Mouse (Mus musculus) heart, embryonic 12.5 days (tissue): ENCODE results near the gene Unc5b. TPM values are rescaled to one million over a fixed set of nuclear protein-coding genes. Genes with fewer than 3 reads are reported as not detected.

Experiments used
- ATAC-seq: fragments of 200-750 bp; cut with Nextera tagmentation; 2 replicates; pipeline ENCODE4 v1.8.0; 2017; ENCODE audit warnings: moderate TSS enrichment, moderate library complexity; ENCODE audit not compliant: insufficient number of reproducible peaks, low FRiP score
- H3K27ac ChIP-seq: fragments of 300-500 bp; sonication (generic); 2 replicates; pipeline ENCODE4 v1.5.1; 2016; ENCODE audit warnings: mild to moderate bottlenecking, moderate library complexity; ENCODE audit not compliant: poor library complexity, severe bottlenecking
- H3K27me3 ChIP-seq: fragments of 300-500 bp; sonication (generic); replicated peaks from 2 replicates; pipeline ENCODE4 v1.6.1; 2016; ENCODE audit warnings: mild to moderate bottlenecking, moderate library complexity
- H3K36me3 ChIP-seq: fragments of 300-500 bp; sonication (generic); 2 replicates; pipeline ENCODE4 v1.6.1; 2016; ENCODE audit warnings: mild to moderate bottlenecking, moderate library complexity
- H3K4me1 ChIP-seq: fragments of 300-500 bp; sonication (generic); replicated peaks from 2 replicates; pipeline ENCODE4 v1.6.1; 2016; ENCODE audit warnings: mild to moderate bottlenecking
- H3K4me2 ChIP-seq: fragments of 300-500 bp; sonication (generic); 2 replicates; pipeline ENCODE4 v1.6.1; 2016; ENCODE audit warnings: mild to moderate bottlenecking, moderate library complexity
- H3K4me3 ChIP-seq: fragments of 300-500 bp; sonication (generic); 2 replicates; pipeline ENCODE4 v1.5.1; 2016; ENCODE audit warnings: mild to moderate bottlenecking
- H3K9ac ChIP-seq: fragments of 300-500 bp; sonication (generic); 2 replicates; pipeline ENCODE4 v1.6.1; 2016; ENCODE audit warnings: mild to moderate bottlenecking, moderate library complexity
- H3K9me3 ChIP-seq: fragments of 300-500 bp; sonication (generic); replicated peaks from 2 replicates; pipeline ENCODE4 v1.6.1; 2016; ENCODE audit warnings: mild to moderate bottlenecking, moderate library complexity
- WGBS: fragments of 180-500 bp; shearing (Covaris S2); methylation state at CpG from one replicate; pipeline ENCODE4 v1.1.7; 2016; 5-methylcytosine and 5-hydroxymethylcytosine counted together
- polyA plus RNA-seq: library from polyadenylated mRNA; unstranded; fragments of >200 nt; fragmentation: Nextera tagmentation; extraction: Ambion mirVana; gene quantifications from 2 replicates; pipeline ENCODE4 v1.2.1, GENCODE M21; 2016

Unc5b gene
- polyA plus RNA-seq, 1 experiment from 2014 or later, result 18.4 TPM

- H3K9ac ChIP-seq, result peak overlapping the region; percentile 76
Observed at GRCm38 (mm10) chr10:60811792-60812525, 19.4 kb downstream of the Unc5b start.

DNA sequence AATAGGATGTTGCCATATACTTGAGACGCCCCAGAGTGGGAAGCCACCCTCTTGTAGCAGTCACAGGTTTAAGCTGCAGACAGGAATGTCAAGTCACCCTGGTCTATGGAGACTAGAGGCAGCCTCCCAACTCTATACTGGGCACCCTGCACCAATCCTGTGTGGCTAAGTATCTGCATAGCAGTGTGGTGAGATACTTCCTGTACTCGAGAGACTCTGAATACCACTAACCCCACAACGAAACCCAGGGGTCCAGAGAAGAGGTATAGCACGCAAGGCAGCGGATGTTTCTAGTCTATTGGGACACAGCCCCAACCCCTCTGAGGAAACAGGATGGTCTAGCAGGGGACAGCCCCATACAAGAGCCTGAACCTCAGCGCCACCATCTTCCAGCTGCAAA, 22.9 kb downstream of the Unc5b start:
- peaks cover 99% of the 10 kb centered on the region for H3K4me1 ChIP-seq
- peak overlapping the region; percentile 100 for H3K27ac ChIP-seq
- H3K36me3 ChIP-seq, result no peaks in the 10 kb centered on the region
- H3K9me3 ChIP-seq, result no peaks in the 10 kb centered on the region
- no peaks in the 10 kb centered on the region for H3K27me3 ChIP-seq
- ATAC-seq, result no peak
- peak overlapping the region; percentile 59; the same call in 1 of the 2 replicates for H3K9ac ChIP-seq
- H3K4me2 ChIP-seq, result peak overlapping the region; percentile 44; the same call in 1 of the 2 replicates
- WGBS, result 25% methylated on average over 6 of the region's 6 CpGs
- no peak overlapping the region for H3K4me3 ChIP-seq

More at GRCm38 (mm10) chr10:60811792-60812525, 19.4 kb downstream of the Unc5b start:
- Histone ChIP-seq H3K27ac (peak overlapping the region; percentile 100), H3K4me2 (peak overlapping the region; percentile 62), H3K36me3 (no peaks in the 10 kb centered on the region), H3K9me3 (no peaks in the 10 kb centered on the region), H3K27me3 (no peaks in the 10 kb centered on the region), H3K4me3 (peak overlapping the region; percentile 3; the same call in 1 of the 2 replicates), H3K4me1 (peaks cover 99% of the 10 kb centered on the region)
- 4% methylated on average over 15 of the region's 15 CpGs for WGBS
- no peak for ATAC-seq

GRCm38 (mm10) chr10:60807531-60808185, 23.7 kb downstream of the Unc5b start:
- Histone ChIP-seq H3K4me3 (no peak overlapping the region), H3K9ac (peak overlapping the region; percentile 61)
- WGBS, result 38% methylated on average over 22 of the region's 22 CpGs

GRCm38 (mm10) chr10:60806207-60806538, 25.2 kb downstream of the Unc5b start:
- peak overlapping the region; percentile 100 for H3K27ac ChIP-seq
- H3K4me2 ChIP-seq, result peak overlapping the region; percentile 22; the same call in 1 of the 2 replicates
- H3K36me3 ChIP-seq, result no peaks in the 10 kb centered on the region
- H3K9me3 ChIP-seq, result no peaks in the 10 kb centered on the region
- no peak for ATAC-seq
- no peak overlapping the region for H3K4me3 ChIP-seq
- H3K9ac ChIP-seq, result peak overlapping the region; percentile 45
- H3K4me1 ChIP-seq, result peaks cover 99% of the 10 kb centered on the region
- 43% methylated on average over 8 of the region's 8 CpGs for WGBS
- no peaks in the 10 kb centered on the region for H3K27me3 ChIP-seq

More at GRCm38 (mm10) chr10:60807531-60808185, 23.7 kb downstream of the Unc5b start:
- no peaks in the 10 kb centered on the region for H3K27me3 ChIP-seq
- ATAC-seq, result no peak
- peak overlapping the region; percentile 44 for H3K4me2 ChIP-seq
- H3K9me3 ChIP-seq, result no peaks in the 10 kb centered on the region
- H3K27ac ChIP-seq, result peak overlapping the region; percentile 100
- peaks cover 99% of the 10 kb centered on the region for H3K4me1 ChIP-seq
- no peaks in the 10 kb centered on the region for H3K36me3 ChIP-seq

GRCm38 (mm10) chr10:60805436-60806206, 25.8 kb downstream of the Unc5b start:
- 23% methylated on average over 21 of the region's 21 CpGs for WGBS
- H3K27ac ChIP-seq, result peak overlapping the region; percentile 100
- H3K9me3 ChIP-seq, result no peaks in the 10 kb centered on the region
- ATAC-seq, result no peak
- H3K4me3 ChIP-seq, result no peak overlapping the region
- no peaks in the 10 kb centered on the region for H3K27me3 ChIP-seq
- H3K9ac ChIP-seq, result peak overlapping the region; percentile 45
- peak overlapping the region; percentile 22; the same call in 1 of the 2 replicates for H3K4me2 ChIP-seq
- H3K4me1 ChIP-seq, result peaks cover 99% of the 10 kb centered on the region
- H3K36me3 ChIP-seq, result no peaks in the 10 kb centered on the region

DNA sequence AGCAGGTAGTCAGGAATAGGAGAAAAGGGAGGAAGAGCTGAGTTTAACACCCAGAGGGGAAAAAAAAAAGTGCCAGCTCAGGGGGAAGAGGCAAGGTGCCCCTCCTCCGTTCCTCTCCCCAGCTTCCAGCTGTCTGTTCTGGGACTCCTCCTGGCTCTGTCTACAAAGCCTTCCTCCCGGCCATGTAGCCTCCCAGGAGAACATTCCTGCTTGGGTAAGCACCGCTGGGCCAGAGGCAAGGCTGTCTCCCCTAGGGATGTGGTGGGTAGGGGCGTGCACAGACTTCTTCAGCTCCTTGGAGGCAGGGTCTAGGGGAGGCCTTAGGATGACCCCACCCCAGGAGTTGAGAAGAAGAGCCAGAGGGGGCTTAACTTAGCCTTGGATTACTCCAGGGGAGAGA, 26.5 kb downstream of the Unc5b start:
- 30% methylated on average over 4 of the region's 4 CpGs for WGBS

GRCm38 (mm10) chr10:60803971-60804370, 27.4 kb downstream of the Unc5b start:
- H3K9ac ChIP-seq, result peak overlapping the region; percentile 16; the same call in 1 of the 2 replicates
- H3K27ac ChIP-seq, result peak overlapping the region; percentile 75; the same call in 1 of the 2 replicates
- no peak overlapping the region for H3K4me3 ChIP-seq
- WGBS, result 78% methylated on average over 10 of the region's 10 CpGs
- H3K36me3 ChIP-seq, result no peaks in the 10 kb centered on the region
- H3K4me2 ChIP-seq, result no peak overlapping the region
- H3K4me1 ChIP-seq, result peaks cover 100% of the 10 kb centered on the region
- ATAC-seq, result no peak
- H3K27me3 ChIP-seq, result no peaks in the 10 kb centered on the region
- no peaks in the 10 kb centered on the region for H3K9me3 ChIP-seq

More for the DNA sequence above, 26.5 kb downstream of the Unc5b start:
- Histone ChIP-seq H3K27ac (peak overlapping the region; percentile 100), H3K9me3 (no peaks in the 10 kb centered on the region), H3K4me1 (peaks cover 100% of the 10 kb centered on the region), H3K36me3 (no peaks in the 10 kb centered on the region), H3K4me2 (peak overlapping the region; percentile 22; the same call in 1 of the 2 replicates), H3K4me3 (no peak overlapping the region), H3K27me3 (no peaks in the 10 kb centered on the region), H3K9ac (peak overlapping the region; percentile 55)
- no peak for ATAC-seq

- Histone ChIP-seq H3K9me3 (no peaks in the 10 kb centered on the region), H3K9ac (peak overlapping the region; percentile 35; the same call in 1 of the 2 replicates), H3K4me1 (peaks cover 98% of the 10 kb centered on the region), H3K27me3 (no peaks in the 10 kb centered on the region), H3K4me2 (peak overlapping the region; percentile 12), H3K4me3 (no peak overlapping the region), H3K36me3 (peaks cover 1% of the 10 kb centered on the region; the same call in 1 of the 2 replicates), H3K27ac (peak overlapping the region; percentile 53)
- WGBS, result 52% methylated on average over 12 of the region's 12 CpGs
- no peak for ATAC-seq
Observed at GRCm38 (mm10) chr10:60801898-60802412, 29.4 kb downstream of the Unc5b start.

DNA sequence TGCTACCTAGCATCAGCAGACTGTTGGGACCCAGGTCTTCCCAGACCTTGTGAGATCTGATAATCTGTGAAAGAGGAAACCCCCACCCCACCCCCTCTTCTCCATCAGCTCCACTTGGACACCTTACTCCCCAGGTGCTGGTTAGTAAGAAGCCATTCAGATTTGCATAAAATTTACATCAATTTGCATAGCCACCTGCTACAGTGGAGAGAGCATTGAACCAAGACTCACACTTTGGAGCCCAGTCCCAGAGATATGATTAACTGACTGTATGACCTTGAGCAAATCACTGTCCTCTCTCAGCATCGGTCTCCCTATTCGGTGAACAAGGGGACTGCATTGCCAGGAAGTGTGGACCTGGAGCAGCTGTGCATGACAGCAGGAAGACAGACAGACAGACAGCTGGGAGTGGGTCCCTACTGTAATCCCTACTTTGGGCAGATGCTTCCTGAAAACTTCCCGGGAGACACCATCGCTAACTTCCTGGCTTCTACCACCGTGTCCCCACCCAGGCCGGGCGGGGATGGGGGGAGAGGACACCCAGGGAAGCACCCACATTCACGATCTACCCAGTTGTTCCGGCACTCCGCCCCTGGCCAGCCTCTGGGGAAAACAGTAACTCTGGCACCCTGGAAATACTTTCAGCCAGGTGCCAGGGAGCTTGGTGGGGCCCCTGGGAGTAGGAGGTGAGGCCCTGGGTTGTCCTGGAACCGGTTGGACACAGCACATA, 30.0 kb downstream of the Unc5b start:
- no peak for ATAC-seq
- H3K27ac ChIP-seq, result peak overlapping the region; percentile 53
- H3K9me3 ChIP-seq, result no peaks in the 10 kb centered on the region
- no peaks in the 10 kb centered on the region for H3K27me3 ChIP-seq
- 31% methylated on average over 11 of the region's 11 CpGs for WGBS
- H3K4me3 ChIP-seq, result no peak overlapping the region
- peaks cover 98% of the 10 kb centered on the region for H3K4me1 ChIP-seq
- H3K4me2 ChIP-seq, result peak overlapping the region; percentile 12
- H3K9ac ChIP-seq, result peak overlapping the region; percentile 35; the same call in 1 of the 2 replicates
- H3K36me3 ChIP-seq, result peaks cover 2% of the 10 kb centered on the region; the same call in 1 of the 2 replicates
